Mouse (Mus musculus) retina, adult 2 months (tissue): Measurements from ENCODE around the gene Gm10188.

Experiments
- DNase-seq: peaks from one replicate; pipeline ENCODE4 v3.0.0-alpha.2; 2012; ENCODE audit warnings: low read depth, low spot score

The Gm10188 gene

GRCm38 (mm10) chr1:132194624-132195023 lies 34.9 kb downstream of the Gm10188 start:
- DNase-seq, result no peak

- DNase-seq, result no peak
Observed at GRCm38 (mm10) chr1:132193806-132194205, 35.8 kb downstream of the Gm10188 start.

DNA sequence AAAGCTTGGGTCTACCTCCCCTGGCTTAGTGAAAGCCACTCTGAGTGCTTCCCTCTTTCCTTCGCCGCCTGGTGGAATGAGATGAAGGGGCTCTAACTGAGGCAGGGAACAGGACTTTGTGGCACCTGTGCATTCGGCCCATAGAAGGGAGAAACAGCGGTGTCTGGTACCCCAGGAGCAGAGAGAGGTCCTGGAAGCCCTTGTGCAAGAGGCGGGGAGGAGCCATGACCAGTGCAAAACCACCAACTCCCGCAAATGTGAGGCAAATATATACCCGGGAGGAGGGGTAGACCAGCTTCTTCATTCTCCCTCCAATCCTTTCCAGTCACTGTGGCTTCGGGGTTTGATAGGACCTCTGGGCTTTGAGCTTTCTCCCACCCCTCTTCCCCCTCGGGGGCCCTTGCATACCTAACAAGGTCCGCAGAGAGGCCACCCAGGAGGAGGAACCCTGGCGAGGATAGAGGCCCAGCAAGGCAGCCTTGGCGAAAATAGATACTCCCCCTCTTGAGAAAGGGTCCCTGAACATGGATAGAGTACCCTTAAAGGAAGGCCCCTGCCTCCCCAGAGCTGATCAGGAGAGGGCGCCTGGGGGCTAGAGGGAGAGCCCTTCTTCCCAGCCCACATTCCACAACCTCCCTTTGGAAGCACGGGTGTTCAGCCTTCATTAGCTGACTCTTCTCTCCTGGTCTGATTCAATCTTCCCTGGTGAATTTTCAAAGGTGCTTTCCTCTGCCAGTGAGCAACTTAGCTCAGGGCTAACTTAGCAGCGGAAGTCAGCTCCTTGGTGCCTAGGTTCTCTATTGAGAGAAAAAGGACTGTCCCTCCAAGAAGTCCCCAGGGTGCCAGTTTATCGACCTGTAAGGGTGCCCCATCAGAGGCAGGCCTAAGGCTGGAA lies 37.5 kb downstream of the Gm10188 start:
- DNase-seq, result no peak

- no peak for DNase-seq
Observed at GRCm38 (mm10) chr1:132191093-132191785, 38.3 kb downstream of the Gm10188 start, which contains the start of the genes Lemd1 and AC124108.1. TSS of gene Lemd1 (plus strand) at chr1:132191431. TSS of gene AC124108.1 (plus strand) at chr1:132191457.

DNA sequence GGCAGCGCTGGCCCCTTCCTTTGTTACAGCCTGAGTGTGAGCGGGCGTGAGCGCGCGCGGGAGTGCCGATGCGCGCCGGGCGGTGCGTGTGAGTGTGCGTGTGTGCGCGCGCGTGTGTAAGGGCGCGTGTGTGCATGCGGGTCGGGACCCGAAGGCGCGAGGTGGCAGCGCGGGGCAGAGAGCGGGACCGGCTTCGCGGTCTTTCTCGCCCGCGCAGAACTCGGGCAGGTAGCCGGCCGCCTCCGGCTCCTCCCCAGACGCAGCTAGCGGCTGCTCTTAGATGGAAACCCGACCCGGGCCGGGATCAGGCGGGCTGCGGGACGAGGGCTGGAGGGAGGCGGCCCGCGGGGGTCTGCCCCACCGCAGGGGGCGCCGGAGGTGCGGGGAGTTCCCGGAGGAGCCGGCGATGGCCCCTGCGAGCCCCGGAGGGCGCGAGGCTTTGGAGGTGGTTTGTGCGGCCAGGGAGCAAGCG lies 38.9 kb downstream of the Gm10188 start:
- DNase-seq, result no peak

DNA sequence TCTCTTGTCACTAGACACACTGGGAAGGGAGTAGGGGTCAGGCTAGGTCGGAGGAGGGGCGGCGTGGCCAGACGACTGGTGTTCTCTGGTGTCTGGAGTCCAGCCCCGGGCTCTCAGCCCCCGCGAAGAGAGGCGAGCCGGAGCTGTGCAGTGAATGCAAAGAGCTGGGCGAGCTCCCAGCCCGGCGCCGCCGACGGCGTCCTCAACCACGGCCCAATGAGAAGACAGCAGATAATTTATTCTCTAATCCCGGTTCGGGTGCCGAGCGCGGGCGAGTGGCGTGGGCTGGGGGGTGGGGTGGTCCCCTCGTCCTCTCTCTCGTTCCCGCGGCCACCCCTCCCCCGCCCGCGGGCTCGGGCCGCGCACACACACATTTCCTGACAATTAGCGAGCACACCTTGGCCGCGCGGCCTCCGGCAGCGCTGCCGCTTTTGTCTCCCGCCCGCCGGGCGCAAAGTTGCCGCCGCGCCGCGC lies 39.5 kb downstream of the Gm10188 start:
- DNase-seq, result no peak

DNA sequence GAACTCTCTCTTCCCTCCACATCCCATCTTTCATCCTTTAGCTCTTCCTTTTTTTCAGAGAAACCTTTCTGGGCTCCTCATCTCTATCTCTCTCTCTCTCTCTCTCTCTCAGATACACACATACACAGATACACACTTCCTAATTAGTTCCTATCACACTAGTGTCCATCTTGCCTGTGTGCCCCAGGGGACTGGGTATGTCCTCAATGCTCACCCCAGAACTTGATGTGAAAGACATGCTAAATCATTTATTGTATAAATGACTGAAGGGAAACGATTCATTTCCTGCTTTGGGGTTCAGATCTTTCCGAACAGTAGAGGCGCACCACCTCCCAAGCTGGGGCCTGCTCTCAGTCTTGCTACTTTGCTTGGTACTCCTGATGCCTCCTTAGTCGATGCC lies 40.3 kb downstream of the Gm10188 start:
- DNase-seq, result no peak

DNA sequence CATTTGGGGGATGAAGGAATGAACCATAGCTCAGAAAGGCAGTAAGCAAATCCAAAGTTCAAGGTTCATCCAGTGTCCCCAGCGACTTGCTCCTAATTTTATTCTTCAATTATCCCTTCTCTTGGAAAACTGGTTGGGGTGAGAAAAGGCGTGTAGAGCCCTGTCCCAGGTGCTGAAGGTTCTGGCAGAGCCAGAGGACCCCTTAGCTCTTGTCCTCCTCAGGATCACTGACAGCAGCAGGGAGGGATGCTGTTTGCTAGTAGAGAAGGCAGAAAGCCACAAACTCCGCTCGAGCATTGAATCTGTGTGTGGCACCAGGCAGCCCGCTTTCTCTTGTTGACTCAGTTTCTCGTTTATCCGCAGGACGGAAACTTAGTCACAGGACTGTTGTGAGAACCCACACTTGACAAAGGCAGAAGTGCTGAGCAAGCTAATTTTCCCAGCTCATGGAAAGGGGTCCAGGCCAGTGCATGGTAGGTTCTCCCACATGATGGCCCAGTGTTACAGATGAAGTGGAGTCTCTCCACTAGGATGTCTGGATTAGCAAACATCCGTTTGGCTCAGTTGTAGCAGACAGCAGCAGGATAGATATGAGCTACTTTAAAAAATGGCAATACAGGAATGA lies 41.0 kb downstream of the Gm10188 start:
- no peak for DNase-seq

DNA sequence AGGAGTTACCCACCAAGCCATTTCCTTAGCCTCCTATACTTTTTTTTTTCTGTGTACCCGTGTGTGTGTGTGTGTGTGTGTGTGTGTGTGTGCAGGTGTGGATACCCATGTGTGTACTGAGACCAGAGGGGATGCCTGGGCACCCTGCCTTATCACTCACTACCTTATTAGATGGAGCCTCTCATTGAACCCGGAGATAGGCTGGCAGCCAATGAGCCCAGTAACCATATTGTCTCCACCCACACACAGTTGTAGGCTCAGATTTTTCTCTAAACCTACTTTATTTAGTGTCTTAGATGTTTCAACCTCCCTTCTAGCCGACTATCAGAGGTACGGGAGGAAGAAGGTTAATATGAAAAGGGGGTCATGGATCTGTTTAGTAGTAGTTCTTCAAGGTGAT lies 43.3 kb downstream of the Gm10188 start:
- DNase-seq, result no peak
